ENCODE assay signal across 7 mouse cellular contexts in the genomic region with DNA sequence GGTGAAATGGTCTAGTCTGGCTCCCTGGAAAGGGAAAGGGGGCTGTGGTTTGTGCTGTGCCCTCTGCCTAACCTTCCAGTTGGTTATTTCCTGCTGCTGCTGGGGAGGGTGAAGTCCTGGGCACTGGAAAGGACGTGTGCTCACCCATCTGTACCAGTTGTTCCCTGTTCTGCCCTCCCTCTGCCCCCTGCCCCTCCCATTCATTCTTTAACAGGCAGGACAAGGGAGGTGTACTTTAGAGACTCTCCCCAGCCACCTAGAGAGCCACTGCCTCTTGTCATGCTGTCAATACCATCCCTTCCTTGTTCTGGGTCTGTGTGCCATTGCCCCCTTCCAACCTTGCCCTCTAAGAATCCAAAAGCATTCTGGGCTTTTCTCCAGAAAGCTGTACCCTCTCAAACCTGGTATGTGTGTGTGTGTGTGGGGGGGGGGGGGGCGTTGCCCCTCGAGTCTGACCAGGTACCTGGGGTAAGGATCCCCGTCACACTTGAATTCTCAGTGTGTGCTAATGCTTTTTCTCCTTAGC. TPM values are rescaled to one million over a fixed set of nuclear protein-coding genes. Genes with fewer than 3 reads are reported as not detected.
DNase-seq lines count a peak whose midpoint lies in the region; ATAC-seq and TF ChIP-seq lines count a peak whose summit lies in the region.

No protein-coding gene starts in this region.

- H3K9ac ChIP-seq in forebrain, embryonic 11.5 days (ENCODE audit: low read length): 0 out of 2 replicates have a peak overlapping the region, but pooled peaks have one; percentile 14

- no peaks in the 10 kb centered on the region for H3K27me3 ChIP-seq in forebrain, embryonic 11.5 days (ENCODE audit: control insufficient read depth, insufficient read depth, low read length)

- ATAC-seq in forebrain, embryonic 11.5 days (replicated peaks; ENCODE audit: low FRiP score): no peak
- no peak for ATAC-seq in erythroblast, adult 5-6 weeks (replicated peaks; ENCODE audit: low FRiP score, poor library complexity, severe bottlenecking)

- WGBS in forebrain, embryonic 11.5 days: 65% methylated on average over 4 of the region's 4 CpGs

- TF ChIP-seq POLR2A in bone marrow macrophage, adult 2 months (IDR thresholded peaks at IDR 0.05; ENCODE audit: borderline replicate concordance, low read depth, low read length): no peak

- no peak for TF ChIP-seq CTCF in bone marrow macrophage, adult 2 months (IDR thresholded peaks at IDR 0.05; ENCODE audit: low read depth, low read length)

- H3K4me1 ChIP-seq in bone marrow macrophage, adult 2 months (ENCODE audit: control insufficient read depth, insufficient read depth, low read length): peaks cover 74% of the 10 kb centered on the region
- 0 out of 2 replicates have a peak, but pooled peaks cover 9% of the 10 kb centered on the region for H3K4me1 ChIP-seq in forebrain, embryonic 11.5 days (replicated peaks; ENCODE audit: control insufficient read depth, insufficient read depth, low read length)

- DNase-seq in forebrain, embryonic 11.5 days (ENCODE audit: low spot score): no peak
- peak; percentile 84 to 89 for DNase-seq in kidney, adult 8-10 months
- peak; percentile 75 for DNase-seq in lung, postnatal 36 days
- no peak for DNase-seq in B cell, adult 2 months
- DNase-seq in thymus, postnatal 36 days: no peak

- H3K36me3 ChIP-seq in forebrain, embryonic 11.5 days (ENCODE audit: control insufficient read depth, insufficient read depth, low read length): no peaks in the 10 kb centered on the region

- 0 out of 2 replicates have a peak overlapping the region, but pooled peaks have one; percentile 43 for H3K27ac ChIP-seq in bone marrow macrophage, adult 2 months (ENCODE audit: insufficient read depth, low read depth, low read length)
- no peak overlapping the region for H3K27ac ChIP-seq in forebrain, embryonic 11.5 days (ENCODE audit: low read depth, low read length)

- H3K4me2 ChIP-seq in forebrain, embryonic 11.5 days (ENCODE audit: low read depth, low read length, severe bottlenecking): no peak overlapping the region

- H3K9me3 ChIP-seq in forebrain, embryonic 11.5 days (ENCODE audit: control insufficient read depth, low read length): no peaks in the 10 kb centered on the region

- no peak overlapping the region for H3K4me3 ChIP-seq in bone marrow macrophage, adult 2 months (ENCODE audit: insufficient read depth, low read length)
- H3K4me3 ChIP-seq in forebrain, embryonic 11.5 days (ENCODE audit: low read depth, low read length): no peak overlapping the region

RNA-seq across cellular contexts. Expression of a gene that starts 27.3 kb away (rescaled TPM):
- 134 and 143 TPM in 2 replicates for polyA plus RNA-seq in bone marrow macrophage, adult 2 months (2012; ENCODE audit: insufficient read depth, insufficient read length, missing spikeins)
- polyA plus RNA-seq in forebrain, embryonic 11.5 days (2014; fragmentation: Nextera tagmentation; extraction: Ambion mirVana): 149 and 164 TPM in 2 replicates
- total RNA-seq in erythroblast, adult 5-6 weeks (2015; ENCODE audit: low replicate concordance): 14.0 and 58.5 TPM in 2 replicates
- 20.8 and 29.3 TPM in 2 replicates for total RNA-seq in erythroblast, adult 5-6 weeks (2017; ENCODE audit: low replicate concordance)

RNA-seq across cellular contexts. Expression of a gene that starts 29.7 kb away (rescaled TPM):
- polyA plus RNA-seq in bone marrow macrophage, adult 2 months (2012; ENCODE audit: insufficient read depth, insufficient read length, missing spikeins): 50.4 and 51.9 TPM in 2 replicates
- polyA plus RNA-seq in forebrain, embryonic 11.5 days (2014; fragmentation: Nextera tagmentation; extraction: Ambion mirVana): 2.2 and 2.4 TPM in 2 replicates
- 6.9 and 15.6 TPM in 2 replicates for total RNA-seq in erythroblast, adult 5-6 weeks (2015; ENCODE audit: low replicate concordance)
- 12.0 and 12.4 TPM in 2 replicates for total RNA-seq in erythroblast, adult 5-6 weeks (2017; ENCODE audit: low replicate concordance)

RNA-seq across cellular contexts. Expression of a gene that starts 58.0 kb away (rescaled TPM):
- polyA plus RNA-seq in bone marrow macrophage, adult 2 months (2012; ENCODE audit: insufficient read depth, insufficient read length, missing spikeins): not detected in 2 replicates
- 0.92 TPM in 1 of 2 replicates, not detected in the other for polyA plus RNA-seq in forebrain, embryonic 11.5 days (2014; fragmentation: Nextera tagmentation; extraction: Ambion mirVana)
- not detected in 2 replicates for total RNA-seq in erythroblast, adult 5-6 weeks (2015; ENCODE audit: low replicate concordance)
- total RNA-seq in erythroblast, adult 5-6 weeks (2017; ENCODE audit: low replicate concordance): not detected in 2 replicates

RNA-seq across cellular contexts. Expression of a gene that starts 59.4 kb away (rescaled TPM):
- polyA plus RNA-seq in bone marrow macrophage, adult 2 months (2012; ENCODE audit: insufficient read depth, insufficient read length, missing spikeins): 6.8 and 10.0 TPM in 2 replicates
- polyA plus RNA-seq in forebrain, embryonic 11.5 days (2014; fragmentation: Nextera tagmentation; extraction: Ambion mirVana): 20.6 and 22.9 TPM in 2 replicates
- 2.3 and 2.9 TPM in 2 replicates for total RNA-seq in erythroblast, adult 5-6 weeks (2015; ENCODE audit: low replicate concordance)
- total RNA-seq in erythroblast, adult 5-6 weeks (2017; ENCODE audit: low replicate concordance): 1.1 TPM in 1 of 2 replicates, not detected in the other

Comparison
In these comparisons a context has a peak if more than half of its experiments do, and no peak if none do; other contexts are left out.
1. DNase-seq: peak in kidney, adult 8-10 months (2 of 2) and lung, postnatal 36 days (single experiment); none in forebrain, embryonic 11.5 days (single experiment), B cell, adult 2 months (0 of 2) and thymus, postnatal 36 days (0 of 2).
2. RNA of a gene that starts 29.7 kb away (polyA plus RNA-seq): 50.4 to 51.9 TPM in bone marrow macrophage, adult 2 months; 2.2 to 2.4 TPM in forebrain, embryonic 11.5 days; every median in the first group is over 10 times any median in the second.